Mouse (Mus musculus): ENCODE data around the gene Fuca1. TPM values are rescaled to one million over a fixed set of nuclear protein-coding genes. Genes with fewer than 3 reads are reported as not detected.
A peak's percentile ranks its signal among the peaks of the same experiment; 100 is the strongest.
"Not testable (repeated sequence)": the region's sequence is repeated elsewhere in the genome, so short reads cannot be mapped to it uniquely, and the experiment has no call there.

Gene Fuca1
- total RNA-seq, 2 experiments from 2014 or later = 43.2 to 44.5 TPM

GRCm38 (mm10) chr4:135921257-135922120 lies 954 bp downstream of the Fuca1 start:
- DNase-seq = peak; percentile 47 to 55
- intact Hi-C loops (cut with DNase I) = loop anchor here (2.0 to 5.0 kb wide), 2 partner anchors 31 to 119 kb away; no protein-coding TSS in a partner anchor

GRCm38 (mm10) chr4:135922190-135922589 lies 1.7 kb downstream of the Fuca1 start:
- intact Hi-C loops (cut with DNase I) = loop anchor here (5.0 kb wide), 1 partner anchor 120 kb away; no protein-coding TSS in a partner anchor
- DNase-seq = no peak

- DNase-seq = no peak
- intact Hi-C loops (cut with DNase I) = loop anchor here (5.0 kb wide), 1 partner anchor 122 kb away; no protein-coding TSS in a partner anchor
Observed at GRCm38 (mm10) chr4:135924418-135924817, 3.9 kb downstream of the Fuca1 start.

- no peak for DNase-seq
- intact Hi-C loops (cut with DNase I) = no loop called here
Observed at GRCm38 (mm10) chr4:135925341-135925740, 4.8 kb downstream of the Fuca1 start.

GRCm38 (mm10) chr4:135926195-135926808 lies 5.8 kb downstream of the Fuca1 start:
- intact Hi-C loops (cut with DNase I) = no loop called here
- DNase-seq = no peak

- DNase-seq = no peak
- intact Hi-C loops (cut with DNase I) = no loop called here
Observed at GRCm38 (mm10) chr4:135926861-135927260, 6.3 kb downstream of the Fuca1 start.

- intact Hi-C loops (cut with DNase I) = no loop called here
- no peak for DNase-seq
Observed at GRCm38 (mm10) chr4:135928376-135928775, 7.8 kb downstream of the Fuca1 start.

- DNase-seq = no peak
- intact Hi-C loops (cut with DNase I) = no loop called here
Observed at GRCm38 (mm10) chr4:135929405-135929804, 8.9 kb downstream of the Fuca1 start.

- intact Hi-C loops (cut with DNase I) = no loop called here
- no peak for DNase-seq
Observed at GRCm38 (mm10) chr4:135929828-135930227, 9.3 kb downstream of the Fuca1 start.

GRCm38 (mm10) chr4:135930239-135930638 lies 9.7 kb downstream of the Fuca1 start:
- intact Hi-C loops (cut with DNase I) = no loop called here
- no peak for DNase-seq

GRCm38 (mm10) chr4:135931832-135932231 lies 11.3 kb downstream of the Fuca1 start:
- peak in 1 of 2 experiments; percentile 19 for DNase-seq
- intact Hi-C loops (cut with DNase I) = loop anchor here (1.0 kb wide), 1 partner anchor 42 kb away; no protein-coding TSS in a partner anchor

- intact Hi-C loops (cut with DNase I) = no loop called here
- DNase-seq = peak in 1 of 2 experiments; percentile 11
Observed at GRCm38 (mm10) chr4:135934708-135935500, 14.4 kb downstream of the Fuca1 start.

- intact Hi-C loops (cut with DNase I) = no loop called here
- DNase-seq = peak; percentile 57 to 66
Observed at GRCm38 (mm10) chr4:135935502-135935901, 15.0 kb downstream of the Fuca1 start.

- DNase-seq = no peak
- intact Hi-C loops (cut with DNase I) = no loop called here
Observed at GRCm38 (mm10) chr4:135938858-135939257, 18.3 kb downstream of the Fuca1 start.

- intact Hi-C loops (cut with DNase I); DNase-seq: not testable (repeated sequence)
Observed at GRCm38 (mm10) chr4:135941026-135941425, 20.5 kb downstream of the Fuca1 start.

- intact Hi-C loops (cut with DNase I) = no loop called here
- no peak for DNase-seq
Observed at GRCm38 (mm10) chr4:135942193-135942592, 21.7 kb downstream of the Fuca1 start.

- peak; percentile 41 to 46 for DNase-seq
Observed at GRCm38 (mm10) chr4:135943389-135943788, 22.9 kb downstream of the Fuca1 start.

GRCm38 (mm10) chr4:135945706-135946105 lies 25.2 kb downstream of the Fuca1 start:
- no peak for DNase-seq
- intact Hi-C loops (cut with DNase I) = no loop called here

More at GRCm38 (mm10) chr4:135943389-135943788, 22.9 kb downstream of the Fuca1 start:
- intact Hi-C loops (cut with DNase I) = no loop called here

GRCm38 (mm10) chr4:135946278-135946658 lies 25.7 kb downstream of the Fuca1 start, which contains the start of gene Hmgcl:
Gene Hmgcl, plus strand, starts transcription at chr4:135946448.
- peak; percentile 97 to 98 for DNase-seq
- intact Hi-C loops (cut with DNase I) = no loop called here

GRCm38 (mm10) chr4:135946659-135947301 lies 26.2 kb downstream of the Fuca1 start:
- intact Hi-C loops (cut with DNase I) = no loop called here
- DNase-seq = peak in 1 of 2 experiments; percentile 29
